Mouse (Mus musculus) layer of hippocampus, adult 2 months (tissue): Measurements from ENCODE around the gene Sipa1l1. TPM values are rescaled to one million over a fixed set of nuclear protein-coding genes. Genes with fewer than 3 reads are reported as not detected.
A peak's percentile ranks its signal among the peaks of the same experiment; 100 is the strongest.

Experiments
- DNase-seq, 2 experiments: peaks; one replicate each; pipeline ENCODE4 v3.0.0; 2022; ENCODE audit warnings: low spot score in 2 of 2
- H3K27ac ChIP-seq: fragments of 200-600 bp; 2 replicates; pipeline ENCODE4 v1.8.1; 2022
- H3K4me3 ChIP-seq: fragments of 200-600 bp; 2 replicates; pipeline ENCODE4 v1.8.1; 2022; ENCODE audit warnings: mild to moderate bottlenecking
- CTCF ChIP-seq: fragments of 200-600 bp; conservative IDR thresholded peaks from 2 replicates; pipeline ENCODE4 v1.8.1; 2022; ENCODE audit warnings: antibody characterized with exemption, mild to moderate bottlenecking, moderate library complexity
- total RNA-seq, 2 experiments: library from RNA; stranded (reverse); gene quantifications; 2 replicates each; pipeline ENCODE4 v1.2.3; 2021

The Sipa1l1 gene
- total RNA-seq, 2 experiments from 2014 or later: 233 to 244 TPM

DNA sequence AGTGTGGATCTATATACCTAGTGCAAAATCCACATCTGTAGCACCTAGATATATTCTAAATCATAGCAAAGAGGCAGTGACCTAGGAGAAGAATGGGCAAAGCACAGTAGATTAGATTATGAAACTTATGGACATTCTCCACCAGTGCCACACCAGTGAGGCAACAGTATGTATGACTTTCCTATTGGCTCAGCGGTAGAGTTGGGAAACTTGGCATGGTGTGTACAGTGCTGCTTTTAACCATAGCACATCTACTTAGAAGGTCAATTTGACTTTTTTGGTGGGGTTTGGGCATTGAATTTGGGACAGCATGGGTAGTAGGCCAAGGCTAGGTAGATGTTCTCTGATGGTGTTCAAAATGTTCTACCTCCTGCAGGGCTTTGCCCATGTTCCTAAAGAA is 159.0 kb downstream of the Sipa1l1 start:
- TF ChIP-seq CTCF: no peak
- no peak for DNase-seq

DNA sequence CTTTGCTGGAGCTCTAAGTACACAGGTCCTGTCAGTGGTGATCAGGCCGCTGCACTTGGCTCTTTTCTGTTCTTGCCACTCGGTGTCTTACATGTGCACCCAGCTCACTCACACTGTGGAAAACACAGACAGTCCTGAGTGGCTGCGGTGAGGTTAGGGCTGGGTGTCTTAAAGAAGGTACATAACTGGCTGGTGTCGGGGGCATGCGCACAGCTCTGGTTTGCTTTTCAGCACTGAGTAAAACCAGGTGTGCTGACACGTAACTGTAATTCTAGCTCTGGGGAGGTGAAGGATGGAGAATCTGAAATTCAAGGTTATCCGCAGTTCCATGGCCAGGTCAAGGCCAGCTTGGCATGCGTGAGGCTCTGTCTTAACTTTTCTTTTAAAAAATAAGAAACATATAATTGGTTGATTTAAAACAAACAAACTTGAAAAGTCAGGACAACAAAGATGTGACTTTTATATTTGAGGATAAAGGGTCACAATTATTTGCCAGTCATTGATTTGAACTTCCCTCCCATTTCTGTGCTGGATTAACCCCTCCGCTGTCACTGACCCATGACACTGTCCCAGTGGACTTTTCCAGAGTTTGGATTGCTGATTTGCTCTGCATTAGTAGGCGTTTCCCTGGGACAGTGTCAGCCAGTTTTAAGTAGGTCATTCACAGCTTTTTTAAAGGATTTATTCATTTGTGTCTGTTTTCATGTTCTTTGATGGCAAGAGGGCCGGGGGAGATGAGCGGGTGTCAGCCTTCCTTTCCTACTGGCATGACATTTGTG is 163.9 kb downstream of the Sipa1l1 start:
- TF ChIP-seq CTCF: no peak
- H3K27ac ChIP-seq: peak overlapping the region; percentile 61; the same call in 1 of the 2 replicates
- H3K4me3 ChIP-seq: no peak overlapping the region
- no peak for DNase-seq

More for the DNA sequence above, 159.0 kb downstream of the Sipa1l1 start:
- Histone ChIP-seq H3K4me3 (no peak overlapping the region), H3K27ac (no peak overlapping the region)

DNA sequence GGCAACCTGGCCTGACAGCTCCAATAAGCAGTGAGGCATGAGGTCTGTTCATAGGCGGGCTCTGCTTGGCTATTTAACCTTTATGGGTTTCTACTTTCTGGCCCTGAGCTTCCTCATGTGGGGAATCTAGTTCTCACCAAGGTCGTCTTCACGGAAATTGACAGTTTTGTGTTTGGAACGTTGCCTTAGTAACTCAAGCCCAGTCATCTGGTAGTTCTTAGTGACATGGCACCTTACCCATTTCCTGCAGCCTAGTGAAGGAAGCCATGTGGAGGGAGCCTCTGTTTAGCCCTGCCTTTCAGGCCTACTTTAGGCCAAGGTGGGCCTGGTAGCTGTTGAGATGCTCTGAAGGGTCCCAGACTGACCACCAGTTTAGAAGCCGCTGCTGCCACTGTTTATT is 164.9 kb downstream of the Sipa1l1 start:
- peak overlapping the region; percentile 61; the same call in 1 of the 2 replicates for H3K27ac ChIP-seq
- TF ChIP-seq CTCF: no peak
- no peak overlapping the region for H3K4me3 ChIP-seq
- DNase-seq: no peak

DNA sequence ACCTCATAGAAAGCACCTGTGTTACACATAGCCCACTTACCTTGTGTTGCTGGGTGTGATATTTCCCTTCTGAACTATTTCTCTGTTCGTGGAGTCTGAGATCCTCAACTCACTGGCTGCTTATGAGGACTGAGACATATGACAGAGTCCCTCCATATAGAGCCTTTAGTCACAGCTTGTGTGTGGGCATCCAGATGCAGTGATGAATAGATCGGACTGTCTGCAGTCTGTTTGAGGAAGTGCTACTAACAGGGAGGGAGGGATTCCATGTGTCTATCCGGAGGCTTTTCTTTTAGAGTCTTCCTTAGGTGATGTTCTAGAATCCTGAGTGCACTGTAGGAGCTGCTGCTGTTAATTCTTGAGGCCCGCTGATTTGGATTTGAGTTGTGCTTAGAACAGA is 165.4 kb downstream of the Sipa1l1 start:
- no peak for TF ChIP-seq CTCF
- DNase-seq: no peak
- Histone ChIP-seq H3K4me3 (no peak overlapping the region), H3K27ac (peak overlapping the region; percentile 61; the same call in 1 of the 2 replicates)

DNA sequence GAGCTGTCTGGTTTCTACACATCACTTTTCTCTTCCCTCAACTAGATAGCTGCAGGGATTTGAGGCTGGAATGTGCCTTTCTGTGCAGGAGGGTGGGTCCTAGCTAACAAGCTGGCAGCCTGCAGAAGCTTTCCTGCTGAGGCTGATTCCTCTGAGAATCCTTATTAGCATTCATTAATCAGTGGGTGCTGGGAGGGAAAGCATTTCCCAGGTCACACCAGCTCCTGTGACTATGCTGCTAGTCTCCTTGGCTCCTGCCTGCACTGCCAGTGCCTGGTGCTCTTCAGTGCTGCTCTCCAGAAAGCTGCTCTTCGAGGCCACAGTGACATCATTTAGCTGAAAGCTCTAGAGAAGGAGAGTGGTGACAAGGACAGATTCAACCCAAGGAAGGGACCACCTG is 166.0 kb downstream of the Sipa1l1 start:
- H3K27ac ChIP-seq: peak overlapping the region; percentile 61

DNA sequence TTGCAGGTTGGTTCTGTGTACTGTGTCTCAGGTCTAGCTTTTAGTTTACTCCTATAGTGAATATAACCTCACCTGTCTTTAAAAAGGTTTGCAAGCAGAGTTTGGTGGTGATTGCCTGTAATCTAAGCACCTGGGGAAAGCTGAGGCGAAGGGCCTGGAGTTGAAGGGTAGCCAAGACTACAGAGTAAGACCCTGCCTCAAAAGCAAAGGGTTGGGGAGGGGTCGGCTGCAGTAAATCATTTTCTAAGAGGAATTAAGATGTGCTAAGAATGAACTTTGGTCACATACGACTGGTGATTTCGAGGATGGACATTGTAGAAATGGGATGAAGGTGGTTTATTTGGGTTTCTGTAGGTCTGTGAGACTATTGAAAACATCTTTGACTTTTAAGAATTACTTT is 169.4 kb downstream of the Sipa1l1 start:
- TF ChIP-seq CTCF: no peak
- peak overlapping the region; percentile 85; the same call in 1 of the 2 replicates for H3K27ac ChIP-seq
- H3K4me3 ChIP-seq: no peak overlapping the region; the same call in 1 of the 2 replicates
- DNase-seq: no peak

More for the DNA sequence above, 166.0 kb downstream of the Sipa1l1 start:
- H3K4me3 ChIP-seq: no peak overlapping the region
- no peak for DNase-seq
- TF ChIP-seq CTCF: no peak

DNA sequence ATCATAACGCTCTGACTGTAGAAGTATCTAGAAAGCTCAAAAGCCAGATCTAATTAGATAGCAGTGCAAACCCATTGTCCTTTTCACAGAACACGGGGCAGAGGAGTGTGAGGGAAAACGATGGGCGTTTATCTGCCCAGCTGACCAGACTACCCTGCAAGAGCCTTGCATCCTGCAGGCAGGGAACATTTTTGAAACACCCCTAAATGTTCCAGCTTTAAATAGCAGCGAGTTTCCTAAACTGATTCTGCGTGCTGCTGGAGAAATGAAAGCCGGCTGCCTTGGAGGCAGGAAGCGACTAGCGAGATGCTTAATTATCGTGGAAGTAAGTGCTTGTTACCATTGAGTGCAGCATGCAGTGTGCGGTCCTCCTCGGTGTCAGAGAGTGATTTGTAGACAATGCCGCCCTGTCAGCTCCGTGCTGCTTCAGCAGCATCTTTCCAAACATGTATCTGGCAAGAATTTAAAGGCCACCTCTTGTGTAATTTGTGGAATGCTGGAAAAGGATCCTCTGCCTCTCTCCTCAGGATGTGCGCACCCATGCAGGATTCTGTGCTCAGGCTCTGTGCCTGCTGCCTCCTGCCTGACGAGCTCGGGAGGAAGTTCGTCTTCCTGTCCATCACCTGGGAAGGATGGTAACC is 170.2 kb downstream of the Sipa1l1 start:
- Histone ChIP-seq H3K4me3 (peak overlapping the region; percentile 55), H3K27ac (peak overlapping the region; percentile 85)
- no peak for TF ChIP-seq CTCF
- peak; percentile 35 to 37 for DNase-seq

DNA sequence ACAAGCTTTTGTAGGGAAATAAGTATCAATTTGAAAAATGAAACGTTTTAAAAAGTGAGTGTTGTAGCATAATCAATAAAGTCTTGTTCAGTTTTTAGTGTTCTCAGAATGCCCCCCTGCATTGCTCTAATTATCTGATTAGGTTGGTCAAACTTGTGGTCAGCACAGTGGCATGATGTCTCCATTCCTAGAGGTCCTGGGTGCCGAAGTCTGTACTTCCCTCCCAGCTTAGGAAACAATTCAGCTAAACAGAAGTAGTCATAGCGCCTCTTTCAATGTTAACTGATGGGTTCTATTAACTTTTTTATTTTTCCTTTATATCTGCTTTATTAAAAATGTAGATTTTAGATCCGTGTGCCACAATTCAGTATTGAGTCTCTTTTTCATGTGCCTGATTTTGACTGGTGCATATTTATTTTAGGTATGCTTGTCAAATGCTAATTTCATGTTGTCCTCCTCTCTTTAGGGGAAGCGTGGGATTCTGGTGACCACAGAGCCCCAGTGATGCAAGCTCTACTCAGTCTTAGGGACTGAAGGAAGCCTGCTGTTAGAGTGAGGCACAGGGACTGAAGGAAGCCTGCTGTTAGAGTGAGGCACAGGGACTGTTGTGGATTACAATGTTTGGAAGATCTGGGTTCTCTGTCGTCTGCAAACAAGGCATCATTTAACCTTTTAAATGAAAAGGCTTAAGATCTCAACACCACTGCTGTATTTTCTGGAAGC is 171.2 kb downstream of the Sipa1l1 start:
- Histone ChIP-seq H3K27ac (peak overlapping the region; percentile 85), H3K4me3 (peak overlapping the region; percentile 55)
- no peak for TF ChIP-seq CTCF
- no peak for DNase-seq

DNA sequence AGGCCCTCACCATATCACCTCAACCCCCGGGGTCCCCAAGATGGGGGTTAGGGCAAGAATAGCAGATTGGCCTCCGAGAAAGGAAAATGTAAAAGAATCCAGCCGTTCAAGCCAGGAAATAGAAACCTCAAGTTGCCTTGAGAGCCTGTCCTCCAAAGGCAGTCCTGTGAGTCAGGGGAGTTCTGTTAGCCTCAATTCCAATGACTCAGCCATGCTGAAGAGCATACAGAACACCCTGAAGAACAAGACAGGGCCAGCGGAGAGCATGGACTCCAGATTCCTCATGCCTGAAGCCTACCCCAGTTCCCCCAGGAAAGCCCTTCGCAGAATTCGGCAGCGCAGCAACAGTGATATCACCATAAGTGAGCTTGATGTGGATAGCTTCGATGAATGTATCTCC is 172.1 kb downstream of the Sipa1l1 start:
- no peak for DNase-seq
- Histone ChIP-seq H3K27ac (peak overlapping the region; percentile 85), H3K4me3 (peak overlapping the region; percentile 55; the same call in 1 of the 2 replicates)
- TF ChIP-seq CTCF: no peak

DNA sequence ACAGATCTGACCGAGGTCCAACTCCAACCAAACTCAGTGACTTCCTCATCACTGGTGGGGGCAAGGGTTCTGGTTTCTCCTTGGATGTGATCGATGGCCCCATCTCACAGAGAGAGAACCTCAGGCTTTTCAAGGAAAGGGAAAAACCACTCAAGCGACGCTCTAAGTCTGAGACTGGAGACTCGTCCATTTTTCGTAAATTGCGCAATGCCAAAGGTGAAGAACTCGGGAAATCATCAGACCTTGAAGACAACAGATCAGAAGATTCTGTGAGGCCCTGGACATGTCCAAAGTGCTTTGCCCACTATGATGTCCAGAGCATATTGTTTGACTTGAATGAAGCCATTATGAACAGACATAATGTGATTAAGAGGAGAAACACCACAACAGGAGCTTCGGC is 172.6 kb downstream of the Sipa1l1 start:
- no peak overlapping the region for H3K27ac ChIP-seq
- no peak for DNase-seq
- TF ChIP-seq CTCF: no peak
- H3K4me3 ChIP-seq: no peak overlapping the region

DNA sequence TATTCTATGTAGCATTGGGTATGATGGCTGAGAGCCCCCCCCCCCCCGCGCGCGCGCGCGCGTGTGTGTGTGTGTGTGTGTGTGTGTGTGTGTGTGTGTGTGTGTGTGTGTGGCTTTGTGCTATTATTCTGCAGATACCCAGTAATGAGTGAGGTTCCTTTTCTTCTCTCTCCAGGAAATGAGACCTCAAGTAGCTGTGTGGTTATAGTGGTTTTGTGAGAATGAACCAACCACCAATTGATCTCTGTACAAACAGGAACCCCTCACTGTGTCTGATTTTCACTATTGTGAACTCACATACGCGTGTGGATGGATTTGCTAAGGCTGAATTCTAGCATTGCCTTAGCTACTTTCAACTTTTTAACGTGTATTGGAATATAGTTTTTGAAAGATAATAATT is 181.0 kb downstream of the Sipa1l1 start:
- no peak overlapping the region for H3K27ac ChIP-seq
- no peak for TF ChIP-seq CTCF
- no peak for DNase-seq
- no peak overlapping the region for H3K4me3 ChIP-seq

DNA sequence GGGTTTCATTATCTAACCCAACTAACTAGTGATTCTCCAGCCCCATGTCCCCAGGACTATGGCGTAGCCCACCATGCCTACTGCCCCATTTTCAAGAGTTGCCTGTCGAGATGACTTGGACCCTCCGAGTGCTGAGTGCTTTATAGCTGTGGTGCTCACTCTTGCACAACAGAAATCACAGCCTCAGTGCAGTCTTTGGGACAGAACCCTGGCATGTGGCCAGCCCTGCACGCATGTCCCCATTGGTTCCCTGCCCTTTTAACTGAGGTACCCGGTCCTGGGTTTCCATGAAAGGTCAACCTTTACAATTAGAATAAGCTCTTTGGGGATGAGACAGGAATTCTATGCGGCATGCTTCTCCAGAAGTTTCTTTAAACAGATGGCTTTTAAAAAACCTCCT is 181.8 kb downstream of the Sipa1l1 start:
- no peak for TF ChIP-seq CTCF
- DNase-seq: no peak
- H3K4me3 ChIP-seq: no peak overlapping the region
- no peak overlapping the region; the same call in 1 of the 2 replicates for H3K27ac ChIP-seq

DNA sequence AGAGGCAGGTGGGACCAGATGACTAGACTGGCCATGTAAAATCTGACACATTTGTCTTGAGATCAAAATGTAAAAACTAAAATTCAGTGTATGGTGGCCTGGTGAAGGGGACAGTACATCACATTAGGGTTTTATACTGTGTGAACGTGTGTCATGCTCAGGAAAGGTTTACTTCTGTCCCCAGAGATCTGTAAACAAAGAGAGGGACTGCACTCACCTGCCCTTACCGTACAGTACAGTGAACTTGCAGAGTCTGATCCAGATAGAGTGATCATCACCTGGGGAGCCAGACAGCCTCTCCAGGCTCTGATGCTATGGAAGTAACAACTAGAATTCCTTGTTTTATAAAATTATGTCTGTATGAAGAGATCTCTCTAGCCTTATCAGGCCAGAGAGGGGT is 184.5 kb downstream of the Sipa1l1 start:
- Histone ChIP-seq H3K4me3 (no peak overlapping the region), H3K27ac (peak overlapping the region; percentile 23; the same call in 1 of the 2 replicates)
- TF ChIP-seq CTCF: no peak
- DNase-seq: no peak
